Mouse (Mus musculus) left cerebral cortex, adult 2 months (tissue): ENCODE measurements at regions not wholly inside any gene's neighbourhood (a gene's known extent, or its start where the extent isn't known, plus 50 kb on each side); places are given as distances from the start of the nearest gene placed in this dataset.

ENCODE experiments used
- DNase-seq, 2 experiments: peaks; one replicate each; pipeline ENCODE4 v3.0.0; 2021 to 2022; ENCODE audit warnings: low spot score in 2 of 2, mixed read lengths in 1 of 2; ENCODE audit errors: extremely low spot score in 1 of 2
- H3K27ac ChIP-seq: fragments of 200-600 bp; 2 replicates; pipeline ENCODE4 v1.8.1; 2022
- H3K4me3 ChIP-seq: fragments of 200-600 bp; 2 replicates; pipeline ENCODE4 v1.8.1; 2022
- CTCF ChIP-seq: fragments of 200-600 bp; IDR thresholded peaks from 2 replicates; pipeline ENCODE4 v1.8.1; 2022; ENCODE audit warnings: antibody characterized with exemption, mild to moderate bottlenecking, moderate library complexity
- intact Hi-C: fragments of 180-260 bp; cut with DNase I; formaldehyde crosslinking; loops from one replicate; pipeline ENCODE4 v1.15.1; 2025

GRCm38 (mm10) chr6:98635816-98636215, 293.3 kb upstream of the Gm765 start:
- no peak for TF ChIP-seq CTCF
- Histone ChIP-seq H3K4me3 (no peak overlapping the region), H3K27ac (no peak overlapping the region)
- intact Hi-C loops, result loop anchor here (10.0 kb wide), 3 partner anchors 299 to 959 kb away; no protein-coding TSS in a partner anchor
- peak; percentile 54 to 58 for DNase-seq

DNA sequence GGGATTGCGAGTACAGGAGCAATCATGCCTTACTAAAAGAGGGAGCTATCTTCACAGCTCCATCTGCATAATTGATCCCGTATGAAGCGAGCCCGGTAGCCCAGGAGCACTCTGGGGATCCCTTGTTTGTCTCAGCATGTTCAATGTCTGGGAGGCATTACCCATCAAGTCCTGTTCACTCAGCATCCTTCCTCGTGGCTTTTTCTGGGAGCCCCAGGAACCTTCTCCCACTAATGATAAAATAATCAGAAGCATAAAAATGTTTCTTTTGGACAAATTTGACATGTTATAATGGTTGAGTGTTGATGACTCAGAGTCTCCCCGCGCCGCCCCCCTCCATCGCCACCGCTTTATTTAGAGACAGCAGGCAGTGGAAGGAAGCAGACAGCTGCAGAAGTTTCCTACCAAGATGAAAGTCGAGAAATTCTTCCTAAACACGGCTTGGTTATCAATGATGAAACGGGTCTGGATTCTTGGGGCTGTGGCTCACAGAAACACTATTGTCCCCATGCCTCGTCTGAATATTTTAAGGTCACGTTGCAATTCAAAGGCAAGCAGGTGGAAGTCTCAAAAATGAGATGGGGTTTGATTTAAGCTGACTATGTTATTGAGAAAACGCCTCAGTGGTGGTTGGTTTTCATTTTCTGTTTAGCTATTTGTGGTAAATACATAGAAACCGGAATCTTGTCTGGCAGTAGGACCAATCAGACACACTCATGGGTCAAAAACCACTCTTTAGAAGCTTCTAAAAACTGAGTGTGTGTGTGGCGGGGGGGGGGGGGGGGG, 289.9 kb upstream of the Gm765 start:
- Histone ChIP-seq H3K27ac (peak overlapping the region; percentile 83), H3K4me3 (peak overlapping the region; percentile 15)
- peak; percentile 61 to 71 for DNase-seq
- intact Hi-C loops, result loop anchor here (2.0 to 10.0 kb wide), 5 partner anchors 105 to 962 kb away; partner anchors contain the start of gene Foxp1
- no peak for TF ChIP-seq CTCF

DNA sequence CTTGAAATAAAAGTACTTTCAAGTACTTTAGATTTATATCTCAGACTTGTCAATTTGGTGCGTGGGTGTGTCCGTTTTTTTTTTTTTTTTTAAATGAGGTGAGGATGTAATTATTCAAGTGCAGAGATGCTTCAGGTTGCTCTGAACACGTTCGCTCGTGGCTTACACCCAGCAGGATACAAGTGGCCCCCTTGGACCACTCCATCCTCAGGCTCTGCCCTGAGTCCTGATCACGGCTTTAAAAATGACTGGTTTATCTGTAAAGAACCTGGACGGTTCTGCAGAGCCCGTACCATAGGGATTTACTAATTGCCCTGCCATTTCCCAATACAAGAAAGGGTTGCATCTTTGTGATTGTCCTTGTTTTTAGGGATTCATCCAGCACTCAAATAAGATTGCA, 288.7 kb upstream of the Gm765 start:
- DNase-seq, result no peak
- intact Hi-C loops, result loop anchor here (5.0 to 10.0 kb wide), 4 partner anchors 104 to 964 kb away; no protein-coding TSS in a partner anchor
- no peak for TF ChIP-seq CTCF
- H3K27ac ChIP-seq, result peak overlapping the region; percentile 83
- no peak overlapping the region for H3K4me3 ChIP-seq

- no peak; the same call in 1 of the 2 replicates for TF ChIP-seq CTCF
- Histone ChIP-seq H3K4me3 (no peak overlapping the region), H3K27ac (no peak overlapping the region)
- intact Hi-C loops, result loop anchor here (5.0 to 10.0 kb wide), 4 partner anchors 102 to 965 kb away; no protein-coding TSS in a partner anchor
- no peak for DNase-seq
Observed at GRCm38 (mm10) chr6:98629646-98630045, 287.1 kb upstream of the Gm765 start.

DNA sequence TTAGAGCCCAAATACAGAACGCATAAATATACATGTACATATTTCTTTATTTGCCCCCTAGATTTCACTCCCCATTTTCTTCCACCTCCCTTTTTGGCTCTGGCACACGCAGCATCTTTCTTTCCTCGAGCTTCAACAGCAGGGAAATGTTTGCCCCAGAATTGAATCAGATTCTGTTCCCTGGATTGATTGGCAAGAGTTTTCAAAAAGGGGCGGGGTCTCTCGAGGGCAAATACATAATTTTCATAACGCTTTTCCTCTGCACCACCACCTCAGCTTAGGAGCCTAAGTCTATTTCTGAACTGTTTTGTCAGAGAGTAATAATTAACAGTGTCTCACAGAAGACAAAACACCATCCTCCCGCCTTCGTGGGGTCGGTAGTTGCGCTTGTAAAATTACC, 283.9 kb upstream of the Gm765 start:
- no peak for TF ChIP-seq CTCF
- DNase-seq, result no peak
- intact Hi-C loops, result no loop called here
- Histone ChIP-seq H3K4me3 (no peak overlapping the region), H3K27ac (no peak overlapping the region)

DNA sequence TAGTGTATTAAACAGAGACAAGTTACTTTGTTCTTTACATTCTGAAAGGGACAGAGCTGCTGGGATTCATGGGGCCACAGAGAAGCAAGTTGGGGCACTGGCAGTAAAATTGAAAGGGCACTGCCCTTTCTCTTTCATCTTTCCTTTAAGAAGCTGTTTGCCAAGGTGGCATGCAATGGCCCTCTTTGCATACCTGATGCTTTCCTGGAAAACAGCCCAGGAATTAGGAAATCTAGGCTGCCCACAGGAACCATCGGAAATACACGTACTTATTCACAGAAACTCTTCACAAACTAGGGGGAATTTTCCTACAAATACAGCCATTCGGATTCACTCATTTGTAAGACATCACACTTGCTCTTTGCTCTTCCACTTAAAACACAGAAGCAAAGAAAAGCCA, 278.3 kb upstream of the Gm765 start:
- Histone ChIP-seq H3K4me3 (no peak overlapping the region), H3K27ac (no peak overlapping the region)
- DNase-seq, result no peak
- intact Hi-C loops, result no loop called here
- TF ChIP-seq CTCF, result no peak

DNA sequence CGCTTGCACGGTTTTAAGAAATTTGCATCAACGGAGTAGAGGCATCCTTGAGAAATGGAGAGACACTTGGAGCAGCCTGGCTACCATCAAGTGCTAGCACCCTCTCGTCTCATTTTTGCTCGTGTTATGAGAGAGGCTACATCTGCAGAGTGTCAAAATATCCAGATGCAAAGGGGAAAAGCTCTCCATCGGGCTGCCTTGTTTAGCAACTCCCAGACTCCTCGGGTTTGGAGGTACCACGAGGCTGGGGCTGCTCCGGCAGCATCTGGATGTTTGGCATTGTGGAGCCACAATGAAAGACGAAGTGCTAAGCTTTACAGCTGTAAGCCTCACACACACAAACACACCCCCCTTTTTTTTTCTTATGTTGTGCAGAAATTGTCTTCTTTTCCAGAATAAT, 270.5 kb upstream of the Gm765 start:
- no peak for DNase-seq
- H3K27ac ChIP-seq, result no peak overlapping the region
- intact Hi-C loops, result no loop called here
- TF ChIP-seq CTCF, result no peak
- H3K4me3 ChIP-seq, result no peak overlapping the region

- Histone ChIP-seq H3K27ac (no peak overlapping the region), H3K4me3 (no peak overlapping the region)
- DNase-seq, result no peak
- no peak for TF ChIP-seq CTCF
- intact Hi-C loops, result no loop called here
Observed at GRCm38 (mm10) chr6:98609133-98609532, 266.6 kb upstream of the Gm765 start.

- intact Hi-C loops, result no loop called here
- H3K4me3 ChIP-seq, result no peak overlapping the region
- no peak for DNase-seq
- H3K27ac ChIP-seq, result no peak overlapping the region
- no peak for TF ChIP-seq CTCF
Observed at GRCm38 (mm10) chr6:98606680-98607079, 264.1 kb upstream of the Gm765 start.

DNA sequence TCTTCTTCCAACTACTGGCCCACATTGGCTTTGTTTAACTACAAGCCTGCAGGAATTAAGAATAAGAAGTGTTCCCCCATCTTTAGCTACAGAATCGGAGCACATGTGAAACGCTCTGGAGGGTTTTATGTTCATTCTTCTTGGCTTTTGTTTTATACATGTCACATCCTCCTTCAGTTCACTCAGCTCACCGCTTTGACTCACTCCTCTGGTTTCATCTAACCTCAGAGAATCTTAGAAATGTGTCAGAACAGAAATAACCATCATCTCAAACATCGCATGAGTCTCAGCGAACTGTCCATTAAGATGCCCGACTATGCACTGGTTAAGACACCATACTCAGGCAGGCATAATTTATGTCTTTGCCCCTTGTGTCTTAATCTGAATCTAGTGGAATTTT, 255.1 kb upstream of the Gm765 start:
- Histone ChIP-seq H3K27ac (no peak overlapping the region), H3K4me3 (no peak overlapping the region)
- intact Hi-C loops, result no loop called here
- DNase-seq, result no peak
- TF ChIP-seq CTCF, result no peak

DNA sequence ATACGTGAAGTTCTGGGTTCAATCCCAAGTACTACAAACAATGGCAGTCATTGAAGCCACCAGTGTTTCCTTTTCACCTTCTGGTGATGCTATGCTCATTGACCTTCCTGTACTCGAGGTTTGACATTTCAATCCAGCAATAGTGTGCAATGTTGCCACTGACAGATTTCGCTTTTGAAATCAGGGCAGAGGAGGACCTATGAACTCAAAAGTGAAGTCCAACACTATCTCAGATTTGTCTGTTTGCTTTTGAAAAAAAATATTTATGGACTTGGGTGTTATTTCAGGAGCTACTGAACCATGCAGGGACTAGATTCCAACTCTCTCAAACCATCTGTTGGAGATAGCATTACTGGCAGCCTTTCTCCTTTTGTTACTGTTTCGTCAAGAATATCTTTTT, 248.4 kb upstream of the Gm765 start:
- intact Hi-C loops, result no loop called here
- DNase-seq, result no peak
- no peak for TF ChIP-seq CTCF
- no peak overlapping the region for H3K4me3 ChIP-seq
- H3K27ac ChIP-seq, result no peak overlapping the region

DNA sequence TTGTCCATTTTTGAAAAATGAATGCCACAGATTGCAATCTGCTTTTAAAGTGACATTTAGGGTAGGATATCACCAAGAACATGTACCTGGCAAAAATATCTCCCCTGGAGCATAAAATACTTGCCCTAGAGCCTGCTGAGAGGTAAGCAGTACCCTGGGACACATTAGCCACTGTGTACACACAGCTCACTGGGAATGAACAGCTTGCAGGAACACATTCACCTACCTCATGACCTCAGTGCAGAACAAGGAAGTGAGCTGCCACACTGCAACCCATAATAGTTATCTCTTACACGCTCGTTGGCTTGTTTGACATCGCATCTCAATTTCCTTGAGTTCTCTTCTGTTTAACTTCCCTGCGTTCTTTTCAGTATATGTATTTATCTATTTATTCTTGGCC, 246.4 kb upstream of the Gm765 start:
- intact Hi-C loops, result no loop called here
- DNase-seq, result no peak
- TF ChIP-seq CTCF, result no peak
- H3K4me3 ChIP-seq, result no peak overlapping the region
- no peak overlapping the region for H3K27ac ChIP-seq

GRCm38 (mm10) chr6:98584541-98584940, 242.0 kb upstream of the Gm765 start:
- intact Hi-C loops, result no loop called here
- no peak for TF ChIP-seq CTCF

More at GRCm38 (mm10) chr6:98584541-98584940, 242.0 kb upstream of the Gm765 start:
- no peak overlapping the region for H3K4me3 ChIP-seq
- H3K27ac ChIP-seq, result no peak overlapping the region
- DNase-seq, result no peak
